Mouse (Mus musculus): ENCODE results near the gene Olfr1163. TPM values are rescaled to one million over a fixed set of nuclear protein-coding genes. Genes with fewer than 3 reads are reported as not detected.
"Not testable (repeated sequence)": the region's sequence is repeated elsewhere in the genome, so short reads cannot be mapped to it uniquely, and the experiment has no call there.

Gene Olfr1163
- polyA plus RNA-seq (2015; fragmentation: Nextera tagmentation; extraction: Ambion mirVana) = not detected in 2 replicates

GRCm38 (mm10) chr2:88071730-88072129 is at the start of gene Olfr1163:
TSS of gene Olfr1163 (minus strand) at chr2:88071830.
- no peak for DNase-seq (ENCODE audit: low spot score)

- DNase-seq (ENCODE audit: low spot score) = no peak
Measured at GRCm38 (mm10) chr2:88093866-88094265, 22.2 kb upstream of the Olfr1163 start, which contains the start of gene Olfr1164. TSS of gene Olfr1164 (minus strand) at chr2:88093966.

GRCm38 (mm10) chr2:88063587-88063986 is 8.0 kb downstream of the Olfr1163 start:
- DNase-seq (ENCODE audit: low spot score) = no peak

DNA sequence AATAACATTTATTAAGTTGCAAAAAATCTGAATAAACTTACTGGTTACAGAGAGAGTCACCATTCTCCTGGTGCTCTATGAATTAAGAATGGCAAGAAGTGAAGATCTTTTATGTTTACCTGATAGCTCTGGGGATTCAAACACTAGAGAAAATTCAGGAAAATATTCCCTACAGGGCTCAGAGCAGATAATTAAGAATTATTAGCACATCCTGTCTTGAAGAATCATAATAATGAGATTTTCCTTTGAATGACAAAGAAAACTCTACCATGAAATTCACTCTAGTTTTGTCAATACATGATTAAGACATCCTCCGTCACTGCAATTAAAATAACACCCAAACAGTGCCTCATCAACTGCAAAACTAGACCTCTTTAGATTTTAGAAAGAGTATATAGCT is 20.6 kb downstream of the Olfr1163 start, which contains the start of gene Olfr1162:
Gene Olfr1162, minus strand, starts transcription at position 101 of the 400 bp plus-strand sequence.
- DNase-seq (ENCODE audit: low spot score) = no peak

DNA sequence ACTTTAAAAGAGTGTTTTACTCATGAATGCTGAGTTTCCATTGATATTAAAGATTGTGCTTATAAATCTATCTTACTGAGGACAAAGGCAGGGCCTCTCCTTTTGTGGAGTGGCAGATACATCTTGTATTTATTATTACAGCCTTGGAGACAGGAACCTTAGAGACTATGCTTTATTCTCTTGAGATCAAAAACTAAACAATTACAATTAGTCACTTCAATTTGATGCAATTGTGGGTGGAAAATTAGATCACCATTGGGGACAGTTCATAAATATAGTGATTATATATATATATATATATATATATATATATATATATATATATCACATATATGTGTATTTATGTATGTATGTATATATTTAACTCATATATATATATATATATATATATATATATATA is 34.0 kb downstream of the Olfr1163 start, which contains the start of gene Olfr73:
Gene Olfr73, minus strand, starts transcription at position 101 of the 400 bp plus-strand sequence.
- no peak for DNase-seq (ENCODE audit: low spot score)

GRCm38 (mm10) chr2:88022474-88022873 is 49.2 kb downstream of the Olfr1163 start, which contains the start of gene Olfr1161:
TSS of gene Olfr1161 (plus strand) at chr2:88022774.
- not testable (repeated sequence) for DNase-seq (ENCODE audit: low spot score)

Other genes with a start within 250 kb of the Olfr1163 start
- not detected in 2 replicates for gene Olfr1148, start 241.3 kb downstream of the Olfr1163 start, polyA plus RNA-seq (2015; fragmentation: Nextera tagmentation; extraction: Ambion mirVana)
- not detected in 2 replicates for gene Olfr1150-ps1, start 227.8 kb downstream of the Olfr1163 start, polyA plus RNA-seq (2015; fragmentation: Nextera tagmentation; extraction: Ambion mirVana)
- not detected in 2 replicates for gene Olfr1151, start 216.0 kb downstream of the Olfr1163 start, polyA plus RNA-seq (2015; fragmentation: Nextera tagmentation; extraction: Ambion mirVana)
- gene Olfr1152, start 205.3 kb downstream of the Olfr1163 start, polyA plus RNA-seq (2015; fragmentation: Nextera tagmentation; extraction: Ambion mirVana) = not detected in 2 replicates
- gene Olfr1153, start 176.9 kb downstream of the Olfr1163 start, polyA plus RNA-seq (2015; fragmentation: Nextera tagmentation; extraction: Ambion mirVana) = not detected in 2 replicates
- gene Olfr1154, start 166.7 kb downstream of the Olfr1163 start, polyA plus RNA-seq (2015; fragmentation: Nextera tagmentation; extraction: Ambion mirVana) = not detected in 2 replicates
- not detected in 2 replicates for gene Olfr1155, start 126.7 kb downstream of the Olfr1163 start, polyA plus RNA-seq (2015; fragmentation: Nextera tagmentation; extraction: Ambion mirVana)
- gene Olfr1156, start 118.7 kb downstream of the Olfr1163 start, polyA plus RNA-seq (2015; fragmentation: Nextera tagmentation; extraction: Ambion mirVana) = not detected in 2 replicates
- gene Olfr1157, start 103.5 kb downstream of the Olfr1163 start, polyA plus RNA-seq (2015; fragmentation: Nextera tagmentation; extraction: Ambion mirVana) = not detected in 2 replicates
- not detected in 2 replicates for gene Olfr74, start 97.2 kb downstream of the Olfr1163 start, polyA plus RNA-seq (2015; fragmentation: Nextera tagmentation; extraction: Ambion mirVana)
- gene Olfr1158, start 81.7 kb downstream of the Olfr1163 start, polyA plus RNA-seq (2015; fragmentation: Nextera tagmentation; extraction: Ambion mirVana) = not detected in 2 replicates
- gene Olfr1160, start 63.6 kb downstream of the Olfr1163 start, polyA plus RNA-seq (2015; fragmentation: Nextera tagmentation; extraction: Ambion mirVana) = not detected in 2 replicates
- gene Olfr1161, start 49.1 kb downstream of the Olfr1163 start, polyA plus RNA-seq (2015; fragmentation: Nextera tagmentation; extraction: Ambion mirVana) = not detected in 2 replicates
- not detected in 2 replicates for gene Olfr73, start 34.1 kb downstream of the Olfr1163 start, polyA plus RNA-seq (2015; fragmentation: Nextera tagmentation; extraction: Ambion mirVana)
- not detected in 2 replicates for gene Olfr1162, start 20.7 kb downstream of the Olfr1163 start, polyA plus RNA-seq (2015; fragmentation: Nextera tagmentation; extraction: Ambion mirVana)
- gene Olfr1164, start 22.1 kb upstream of the Olfr1163 start, polyA plus RNA-seq (2015; fragmentation: Nextera tagmentation; extraction: Ambion mirVana) = not detected in 2 replicates
- not detected in 2 replicates for gene Olfr1166, start 56.4 kb upstream of the Olfr1163 start, polyA plus RNA-seq (2015; fragmentation: Nextera tagmentation; extraction: Ambion mirVana)
- 0.12 TPM in 1 of 2 replicates, not detected in the other for gene Olfr1167, start 83.4 kb upstream of the Olfr1163 start, polyA plus RNA-seq (2015; fragmentation: Nextera tagmentation; extraction: Ambion mirVana)
- not detected in 2 replicates for gene Olfr1168, start 110.0 kb upstream of the Olfr1163 start, polyA plus RNA-seq (2015; fragmentation: Nextera tagmentation; extraction: Ambion mirVana)
- gene Olfr1170, start 156.5 kb upstream of the Olfr1163 start, polyA plus RNA-seq (2015; fragmentation: Nextera tagmentation; extraction: Ambion mirVana) = not detected in 2 replicates
- gene Olfr1173, start 208.0 kb upstream of the Olfr1163 start, polyA plus RNA-seq (2015; fragmentation: Nextera tagmentation; extraction: Ambion mirVana) = 0.03 TPM in 1 of 2 replicates, not detected in the other
- not detected in 2 replicates for gene Olfr1174-ps, start 243.3 kb upstream of the Olfr1163 start, polyA plus RNA-seq (2015; fragmentation: Nextera tagmentation; extraction: Ambion mirVana)

Data from thymus, postnatal 0 days (tissue).